Mouse (Mus musculus) hindlimb bud, embryonic 11.5 days (tissue): ENCODE results near the gene Nbeal1.

ENCODE experiments used
- DNase-seq: peaks from one replicate; pipeline ENCODE4 v3.0.0-alpha.2; 2012; ENCODE audit warnings: low read depth, low spot score; ENCODE audit errors: extremely low spot score

Gene Nbeal1

GRCm38 (mm10) chr1:60343630-60344455 is 163.4 kb downstream of the Nbeal1 start:
- DNase-seq = no peak

DNA sequence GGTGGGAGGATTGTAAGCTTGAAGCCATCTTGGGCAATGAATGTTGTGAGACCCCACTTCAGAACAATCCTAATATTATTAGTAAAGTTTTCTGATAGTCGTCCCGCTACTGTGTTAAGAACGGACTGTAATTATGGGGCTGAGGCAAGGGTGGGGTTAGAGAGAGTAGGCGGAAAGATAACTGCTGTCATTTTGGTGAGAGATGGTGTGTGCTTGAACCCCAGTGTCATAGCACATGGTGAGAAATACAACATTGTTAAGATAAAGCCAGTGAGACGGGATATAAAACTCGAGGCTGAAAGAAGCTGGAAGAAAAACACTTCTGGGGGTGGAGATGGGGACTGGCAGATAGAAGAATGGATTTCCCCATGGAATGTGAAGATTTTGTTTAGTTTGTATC is 164.3 kb downstream of the Nbeal1 start:
- no peak for DNase-seq

DNA sequence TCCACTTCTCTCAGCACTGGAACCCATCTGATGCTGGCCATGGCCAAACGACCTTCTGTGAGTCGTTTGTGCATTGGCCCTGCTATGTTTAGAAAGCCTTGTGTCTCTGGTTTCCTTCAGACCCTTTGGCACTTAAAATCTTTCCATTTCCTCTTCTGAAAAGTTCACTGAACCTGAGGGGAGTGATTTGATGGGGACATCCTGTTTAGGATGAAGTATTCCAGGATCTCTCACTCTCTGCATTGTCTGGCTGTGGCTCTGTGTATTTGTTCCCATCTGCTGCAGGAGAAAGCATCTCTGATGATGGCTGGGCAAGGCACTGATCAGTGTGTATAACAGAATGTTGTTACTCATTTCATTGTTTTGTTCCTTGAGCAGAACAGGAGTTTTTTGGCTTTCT is 165.3 kb downstream of the Nbeal1 start:
- DNase-seq = no peak

DNA sequence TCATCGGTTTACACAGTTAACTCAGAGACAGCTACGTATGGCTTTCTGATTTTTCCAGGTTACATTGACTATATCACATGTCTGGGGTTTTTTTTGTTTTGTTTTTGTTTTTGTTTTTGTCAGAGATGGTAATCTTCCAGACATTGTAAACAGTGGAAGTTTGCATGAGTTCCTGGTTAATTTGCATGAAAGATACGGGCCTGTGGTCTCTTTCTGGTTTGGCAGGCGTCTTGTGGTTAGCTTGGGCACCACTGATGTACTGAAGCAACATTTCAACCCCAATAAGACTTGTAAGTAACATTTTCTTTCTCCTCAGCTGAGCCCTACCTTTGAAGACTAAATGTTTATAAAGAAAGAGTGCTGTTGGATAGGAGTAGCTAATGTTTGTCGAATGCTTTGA is 172.4 kb downstream of the Nbeal1 start:
- DNase-seq = no peak

DNA sequence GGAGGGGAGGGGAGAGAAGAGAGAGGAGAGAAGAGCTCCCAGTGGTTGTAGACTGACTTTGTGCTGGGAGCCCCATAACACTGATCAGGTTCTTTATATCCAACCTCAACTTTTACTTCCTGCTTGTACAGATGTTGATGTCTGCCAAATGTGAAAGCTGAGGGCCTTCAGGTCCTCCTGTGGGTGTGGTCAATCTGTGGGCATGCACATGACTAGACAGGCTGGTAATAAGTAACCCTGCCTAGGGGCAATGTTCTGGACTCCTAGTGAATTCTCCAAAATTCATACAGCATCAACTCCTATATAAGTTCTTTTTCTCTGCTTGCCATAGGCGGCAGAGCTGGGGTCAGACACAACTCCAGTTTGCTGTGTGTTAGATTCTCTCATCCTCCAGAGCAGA is 181.2 kb downstream of the Nbeal1 start:
- no peak for DNase-seq

DNA sequence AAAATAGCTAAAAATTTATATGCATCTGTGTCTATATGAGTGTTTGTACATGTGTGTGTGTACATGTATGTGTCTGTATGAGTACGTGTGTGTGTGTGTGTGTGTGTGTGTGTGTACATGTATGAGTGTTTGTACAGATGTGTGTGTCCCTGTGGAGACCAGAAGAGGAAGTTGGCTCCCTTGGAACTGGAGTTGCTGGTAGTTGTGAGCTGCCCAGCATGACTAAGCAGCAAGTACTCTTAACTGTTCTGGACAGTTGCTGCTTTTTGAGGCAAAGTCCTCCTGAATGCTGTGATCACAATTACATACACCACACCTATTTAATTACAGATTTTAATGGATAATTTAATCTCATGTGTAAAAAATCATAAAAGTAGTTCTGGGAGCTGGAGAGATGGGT is 196.2 kb downstream of the Nbeal1 start:
- DNase-seq = no peak

- no peak for DNase-seq
Observed at GRCm38 (mm10) chr1:60381910-60382309, 201.5 kb downstream of the Nbeal1 start.
